Mouse (Mus musculus) kidney, adult 11 months (tissue): ENCODE results near the gene Atp8a2.
"Not testable (repeated sequence)": the region's sequence is repeated elsewhere in the genome, so short reads cannot be mapped to it uniquely, and the experiment has no call there.

Source experiments
- DNase-seq: peaks from one replicate; pipeline ENCODE4 v3.0.0; 2022

The Atp8a2 gene

GRCm38 (mm10) chr14:59759196-59759839 is 437.7 kb downstream of the Atp8a2 start:
- peak; percentile 3 for DNase-seq

- no peak for DNase-seq
Observed at GRCm38 (mm10) chr14:59752401-59752800, 444.6 kb downstream of the Atp8a2 start.

GRCm38 (mm10) chr14:59750005-59750404 is 447.0 kb downstream of the Atp8a2 start:
- no peak for DNase-seq

- no peak for DNase-seq
Observed at GRCm38 (mm10) chr14:59745676-59746075, 451.3 kb downstream of the Atp8a2 start.

- DNase-seq, result no peak
Observed at GRCm38 (mm10) chr14:59741752-59742151, 455.2 kb downstream of the Atp8a2 start.

- no peak for DNase-seq
Observed at GRCm38 (mm10) chr14:59739446-59739845, 457.5 kb downstream of the Atp8a2 start.

- no peak for DNase-seq
Observed at GRCm38 (mm10) chr14:59737734-59738294, 459.2 kb downstream of the Atp8a2 start.

GRCm38 (mm10) chr14:59736861-59737700 is 459.9 kb downstream of the Atp8a2 start:
- no peak for DNase-seq

GRCm38 (mm10) chr14:59730043-59730390 is 467.0 kb downstream of the Atp8a2 start:
- DNase-seq, result no peak

- no peak for DNase-seq
Observed at GRCm38 (mm10) chr14:59729298-59730042, 467.5 kb downstream of the Atp8a2 start.

- DNase-seq, result peak; percentile 4
Observed at GRCm38 (mm10) chr14:59727016-59727415, 470.0 kb downstream of the Atp8a2 start.

GRCm38 (mm10) chr14:59723163-59723562 is 473.8 kb downstream of the Atp8a2 start:
- no peak for DNase-seq

GRCm38 (mm10) chr14:59721957-59722356 is 475.0 kb downstream of the Atp8a2 start:
- no peak for DNase-seq

GRCm38 (mm10) chr14:59721356-59721755 is 475.6 kb downstream of the Atp8a2 start:
- no peak for DNase-seq

GRCm38 (mm10) chr14:59720386-59720785 is 476.6 kb downstream of the Atp8a2 start:
- no peak for DNase-seq

GRCm38 (mm10) chr14:59716443-59717085 is 480.4 kb downstream of the Atp8a2 start:
- DNase-seq, result not testable (repeated sequence)

- DNase-seq, result no peak
Observed at GRCm38 (mm10) chr14:59715695-59716442, 481.1 kb downstream of the Atp8a2 start.

- DNase-seq, result no peak
Observed at GRCm38 (mm10) chr14:59709505-59710335, 487.3 kb downstream of the Atp8a2 start.

GRCm38 (mm10) chr14:59708009-59708408 is 489.0 kb downstream of the Atp8a2 start:
- no peak for DNase-seq

GRCm38 (mm10) chr14:59705326-59706058 is 491.5 kb downstream of the Atp8a2 start:
- DNase-seq, result no peak
